Mouse (Mus musculus): ENCODE measurements at regions not wholly inside any gene's neighbourhood (a gene's known extent, or its start where the extent isn't known, plus 50 kb on each side); places are given as distances from the start of the nearest gene placed in this dataset.
A peak's percentile ranks its signal among the peaks of the same experiment; 100 is the strongest.

GRCm38 (mm10) chr14:103458340-103458739, 54.8 kb upstream of the Scel start:
- no peak for DNase-seq

DNA sequence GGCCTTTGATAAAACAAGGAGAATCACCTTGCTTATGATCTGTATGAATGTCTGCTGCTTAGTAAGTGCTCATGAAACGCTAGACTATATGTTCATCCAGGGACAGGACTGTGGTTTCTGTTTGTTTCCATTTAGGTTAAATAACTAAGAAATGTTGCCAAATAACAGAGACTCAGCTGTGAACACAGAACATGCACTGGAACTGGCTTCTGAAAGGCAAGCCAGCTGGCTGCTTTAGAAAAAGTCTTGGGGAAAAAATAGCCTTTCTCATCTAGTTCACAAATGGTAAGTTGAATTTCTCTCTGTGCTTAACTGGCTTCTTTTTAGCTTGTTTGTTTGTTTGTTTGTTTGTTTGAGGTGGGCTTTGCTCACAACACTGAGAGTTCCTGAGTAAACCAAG, 57.0 kb upstream of the Scel start:
- no peak for DNase-seq

DNA sequence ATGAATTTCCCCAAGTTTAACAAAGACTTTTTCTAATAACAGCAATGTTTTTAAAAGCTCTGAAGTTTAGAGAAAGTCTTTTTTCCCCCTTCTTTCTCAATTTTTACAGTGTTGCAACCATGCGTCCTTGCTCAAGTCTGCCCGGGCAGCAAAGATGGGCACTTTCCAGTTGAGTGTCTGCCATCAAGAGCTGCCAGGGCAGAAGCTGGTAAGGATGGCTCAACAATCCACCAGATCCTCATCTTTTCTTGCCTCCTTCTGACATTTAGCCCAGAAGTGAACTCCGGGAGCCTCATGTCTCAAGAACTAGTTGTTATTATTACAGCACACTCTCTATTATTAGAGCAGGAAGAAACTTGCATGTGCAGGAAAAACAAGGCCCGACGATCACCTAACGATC, 62.4 kb upstream of the Scel start:
- DNase-seq = no peak

- DNase-seq = no peak
Observed at GRCm38 (mm10) chr14:103449447-103449846, 63.7 kb upstream of the Scel start.

DNA sequence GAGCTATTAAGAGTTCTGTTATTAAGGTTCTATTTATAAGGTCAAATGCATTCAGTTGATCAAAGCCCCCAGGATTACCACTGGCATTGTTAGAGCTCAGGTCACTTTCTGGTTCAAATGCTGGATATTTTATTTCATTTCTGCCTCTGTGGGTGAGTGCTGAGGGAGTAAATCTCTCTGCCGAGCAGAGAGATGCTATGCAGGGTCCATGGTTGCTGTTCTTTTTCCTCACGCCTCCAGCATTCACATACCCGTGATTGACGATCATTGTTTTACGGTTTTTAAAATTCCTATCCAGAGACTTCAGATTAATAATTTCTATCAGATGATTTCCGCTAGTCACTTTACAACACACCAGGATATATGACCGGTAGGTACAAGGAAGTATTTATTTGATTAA, 64.1 kb upstream of the Scel start:
- no peak for DNase-seq

- peak; percentile 16 for DNase-seq
Observed at GRCm38 (mm10) chr14:103446671-103447070, 66.5 kb upstream of the Scel start.

DNA sequence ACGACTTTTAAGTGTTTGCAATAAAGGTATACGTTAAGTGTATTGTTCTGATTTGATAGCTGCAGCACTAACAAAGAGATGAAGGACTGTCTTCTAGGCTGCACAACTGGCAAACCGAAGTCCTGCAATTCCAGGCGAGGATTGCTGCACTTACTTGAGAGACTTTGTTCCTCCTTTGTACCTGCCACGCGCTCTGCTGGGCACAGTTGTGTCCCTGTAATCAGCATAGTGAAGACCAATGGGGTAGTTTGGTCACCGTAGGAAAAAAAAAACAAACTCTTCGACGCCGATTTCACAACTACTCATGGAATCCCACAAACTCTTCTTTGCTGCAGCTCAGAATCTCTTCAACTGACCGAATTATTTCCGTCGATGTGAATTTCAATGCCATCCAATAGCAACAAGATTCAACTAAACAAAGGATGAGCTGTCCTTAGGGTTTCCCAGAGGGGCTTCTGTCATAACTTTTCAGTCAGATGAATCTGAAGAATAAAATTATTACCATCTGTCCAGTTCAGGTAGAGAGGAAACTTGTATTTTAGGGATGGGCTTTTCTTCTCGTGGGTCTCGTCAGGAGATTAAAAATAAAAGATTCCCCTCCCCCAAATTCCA, 71.6 kb upstream of the Scel start:
- no peak for DNase-seq

- DNase-seq = peak; percentile 4
Observed at GRCm38 (mm10) chr14:103440243-103440642, 72.9 kb upstream of the Scel start.

DNA sequence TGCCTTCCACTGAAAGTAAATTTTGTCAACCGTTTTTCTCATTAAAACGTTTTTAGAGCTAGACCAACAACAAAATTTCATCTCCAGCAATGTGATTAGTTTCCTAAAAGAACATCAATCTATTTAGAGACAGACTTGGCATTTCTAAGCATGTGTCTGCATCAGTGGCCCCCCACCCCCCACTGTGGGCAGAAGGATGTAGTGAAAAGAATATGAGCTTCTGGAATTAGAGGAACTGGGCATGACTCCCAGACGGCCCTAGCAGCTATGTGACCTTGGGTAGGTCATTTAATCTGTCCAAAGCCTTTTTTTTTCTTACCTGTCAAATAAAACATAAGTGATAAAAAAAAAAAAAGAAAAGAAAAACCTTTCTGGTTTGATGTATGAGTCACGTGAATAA, 78.9 kb upstream of the Scel start:
- DNase-seq = no peak

- no peak for DNase-seq
Observed at GRCm38 (mm10) chr14:103433106-103433505, 80.0 kb upstream of the Scel start.

- DNase-seq = no peak
Observed at GRCm38 (mm10) chr14:103427873-103428272, 81.3 kb upstream of the Mycbp2 start.

DNA sequence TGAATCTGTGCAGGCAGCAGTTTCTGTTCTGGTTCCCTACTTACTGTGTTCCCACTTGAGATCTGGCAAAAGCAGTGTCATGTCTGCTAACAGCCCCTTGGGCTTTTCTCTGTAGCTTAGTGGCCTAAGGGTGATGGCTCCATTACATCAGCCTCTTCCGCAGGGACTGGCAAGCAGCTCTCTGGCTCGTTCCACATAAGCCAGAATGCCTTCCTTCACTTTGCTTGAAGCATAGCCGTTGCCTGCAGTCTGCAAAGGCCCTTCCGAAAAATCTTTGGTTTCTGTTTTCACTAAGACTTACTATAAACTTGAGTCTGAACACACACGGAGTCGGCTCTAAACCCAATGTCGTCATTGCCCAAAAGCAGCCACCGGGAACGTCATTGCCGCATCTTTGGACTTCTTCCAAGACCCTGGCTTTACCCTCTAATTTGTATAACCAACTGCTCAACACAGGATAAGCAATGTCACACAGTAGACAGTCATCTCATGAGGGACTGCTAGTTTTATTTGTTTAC, 74.8 kb upstream of the Mycbp2 start:
- DNase-seq = no peak

- DNase-seq = no peak
Observed at GRCm38 (mm10) chr14:103417110-103418061, 70.8 kb upstream of the Mycbp2 start.

DNA sequence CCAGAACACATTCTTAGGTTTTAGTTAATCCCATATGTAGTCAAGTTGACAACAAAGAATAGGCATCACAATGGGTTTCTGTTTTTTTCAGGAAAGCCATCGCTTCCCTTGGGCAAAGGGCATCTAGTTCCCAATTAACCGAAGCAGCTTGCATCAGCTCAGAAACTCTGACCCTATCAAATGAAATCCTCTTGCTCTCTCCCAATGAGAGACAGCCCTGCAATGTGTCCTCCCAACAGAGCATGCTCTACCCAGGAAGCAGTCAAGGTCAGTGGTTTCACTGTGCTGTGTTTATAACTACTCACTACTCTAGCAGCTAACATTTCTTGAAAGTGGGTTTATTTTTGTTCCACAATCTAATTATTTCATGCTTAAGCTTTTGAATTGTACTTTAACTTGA, 58.0 kb upstream of the Mycbp2 start:
- no peak for DNase-seq

- no peak for DNase-seq
Observed at GRCm38 (mm10) chr14:103403054-103403453, 56.4 kb upstream of the Mycbp2 start.

GRCm38 (mm10) chr14:103401983-103402382, 55.4 kb upstream of the Mycbp2 start:
- no peak for DNase-seq

GRCm38 (mm10) chr14:103401280-103401679, 54.7 kb upstream of the Mycbp2 start:
- no peak for DNase-seq

- no peak for DNase-seq
Observed at GRCm38 (mm10) chr14:103398401-103398800, 51.8 kb upstream of the Mycbp2 start.
